Mouse (Mus musculus): Measurements from ENCODE around the gene Izumo1. TPM values are rescaled to one million over a fixed set of nuclear protein-coding genes. Genes with fewer than 3 reads are reported as not detected.

The Izumo1 gene
- total and polyA plus RNA-seq, 3 experiments, result 0.17 to 0.44 (median 0.21) TPM

GRCm38 (mm10) chr7:45645591-45645971 is 24.0 kb downstream of the Izumo1 start:
- Histone ChIP-seq H3K9me3 (replicated peaks; ENCODE audit: low read length) (no peaks in the 10 kb centered on the region), H3K27ac (ENCODE audit: insufficient read depth, low read depth) (peak overlapping the region; percentile 39; the same call in 1 of the 2 replicates), H3K36me3 (replicated peaks in 1 of 2; ENCODE audit: control insufficient read depth in 1 of 2, insufficient read depth in 1 of 2, low read length in 1 of 2) (no peaks in the 10 kb centered on the region), H3K4me2 (ENCODE audit: insufficient read depth, low read depth, poor library complexity, severe bottlenecking) (peak overlapping the region; percentile 50; the same call in 1 of the 2 replicates), H3K9ac (ENCODE audit: insufficient read depth, low read depth) (0 out of 2 replicates have a peak overlapping the region, but pooled peaks have one; percentile 30), H3K27me3 (replicated peaks) (no peaks in the 10 kb centered on the region), H3K4me3 (replicated peaks in 1 of 3; ENCODE audit: low read depth in 2 of 3, low read length in 2 of 3, poor library complexity in 1 of 3) (no peak overlapping the region), H3K4me1 (ENCODE audit: control insufficient read depth in 1 of 2, insufficient read depth in 2 of 2) (peaks cover 33 to 70% of the 10 kb centered on the region in 2 experiments), H3K79me2 (replicated peaks; ENCODE audit: control insufficient read depth, extremely low read depth, insufficient read depth, poor library complexity, severe bottlenecking) (no peaks in the 10 kb centered on the region)
- dilution Hi-C loops (cut with MboI; ENCODE audit: extremely low pct_ligation_motif_present, extremely low pct_unique_long_range_greater_than_20kb, low sequenced_read_pairs) (no loop called here), in situ Hi-C loops (cut with MboI; ENCODE audit: low pct_ligation_motif_present, low pct_unique_long_range_greater_than_20kb, low sequenced_read_pairs) (no loop called here)
- peak; percentile 61 for DNase-seq (ENCODE audit: extremely low read depth)
- no peak for TF ChIP-seq POLR2AphosphoS2 (IDR thresholded peaks at IDR 0.05; ENCODE audit: low read depth, low read length)
- no peak for TF ChIP-seq EP300 (IDR thresholded peaks at IDR 0.05; ENCODE audit: low read length)
- 0 out of 2 replicates have a peak, but pooled peaks have one; percentile 22 for TF ChIP-seq ELF1 (IDR thresholded peaks at IDR 0.05; ENCODE audit: low read depth, low read length)
- no peak for TF ChIP-seq ZKSCAN1 (IDR thresholded peaks at IDR 0.05; ENCODE audit: borderline replicate concordance, low read depth, low read length)
- TF ChIP-seq BHLHE40 (IDR thresholded peaks at IDR 0.05; ENCODE audit: low read depth, low read length), result peak; percentile 83
- TF ChIP-seq PAX5 (IDR thresholded peaks at IDR 0.05; ENCODE audit: low read length), result no peak
- no peak for TF ChIP-seq IRF4 (IDR thresholded peaks at IDR 0.05; ENCODE audit: low read depth, low read length)
- TF ChIP-seq JUN (IDR thresholded peaks at IDR 0.05; ENCODE audit: insufficient read depth, low read depth, low read length), result no peak
- no peak for TF ChIP-seq GABPA (IDR thresholded peaks at IDR 0.05; ENCODE audit: insufficient replicate concordance, low read depth, low read length)
- no peak for TF ChIP-seq ZNF384 (IDR thresholded peaks at IDR 0.05; ENCODE audit: low read depth, low read length)
- peak; percentile 36; the same call in 1 of the 2 replicates for TF ChIP-seq POLR2A (IDR thresholded peaks at IDR 0.05; ENCODE audit: low read depth, low read length)
- TF ChIP-seq CHD2 (IDR thresholded peaks at IDR 0.05; ENCODE audit: low read length), result peak; percentile 34; the same call in 1 of the 2 replicates
- no peak for TF ChIP-seq HCFC1 (IDR thresholded peaks at IDR 0.05; ENCODE audit: low read depth, low read length)
- TF ChIP-seq RCOR1 (conservative IDR thresholded peaks at IDR 0.05; ENCODE audit: low read depth, low read length), result no peak
- TF ChIP-seq UBTF (IDR thresholded peaks at IDR 0.05; ENCODE audit: low read depth, low read length), result no peak
- no peak for TF ChIP-seq SIN3A (IDR thresholded peaks at IDR 0.05; ENCODE audit: low read length)
- no peak for TF ChIP-seq MAZ (IDR thresholded peaks at IDR 0.05; ENCODE audit: low read depth, low read length)
- TF ChIP-seq TBP (conservative IDR thresholded peaks at IDR 0.05; ENCODE audit: low read depth, low read length), result no peak
- peak; percentile 15; the same call in 1 of the 2 replicates for TF ChIP-seq MAX (IDR thresholded peaks at IDR 0.05; ENCODE audit: low read length)
- no peak for TF ChIP-seq MAFK (IDR thresholded peaks at IDR 0.05; ENCODE audit: insufficient replicate concordance, low read length)
- peak; percentile 38; the same call in 1 of the 2 replicates for TF ChIP-seq TCF12 (IDR thresholded peaks at IDR 0.05; ENCODE audit: low read depth, low read length)
- TF ChIP-seq SMC3 (IDR thresholded peaks at IDR 0.05; ENCODE audit: low read depth, low read length), result no peak
- no peak for TF ChIP-seq ZMIZ1 (IDR thresholded peaks at IDR 0.05; ENCODE audit: low read depth, low read length)
- peak; percentile 47; the same call in 1 of the 2 replicates for TF ChIP-seq ETS1 (conservative IDR thresholded peaks at IDR 0.05; ENCODE audit: low read depth, low read length)
- TF ChIP-seq ZC3H11A (IDR thresholded peaks at IDR 0.05; ENCODE audit: low read depth, low read length), result no peak

All from CH12.LX (cell line).